Mouse (Mus musculus) heart, embryonic 11.5 days (tissue): Measurements from ENCODE around the gene Dock8. TPM values are rescaled to one million over a fixed set of nuclear protein-coding genes. Genes with fewer than 3 reads are reported as not detected.

Experiments
- polyA plus RNA-seq: library from polyadenylated mRNA; unstranded; fragments of >200 nt; fragmentation: Nextera tagmentation; extraction: Ambion mirVana; gene quantifications from 2 replicates; pipeline ENCODE4 v1.2.1, GENCODE M21; 2014

Dock8 gene
- polyA plus RNA-seq, 1 experiment from 2014 or later, result 4.9 TPM

Other genes starting within 250 kb of the Dock8 start
- 5.3 and 6.3 TPM in 2 replicates for gene Pgm5, start 137.7 kb upstream of the Dock8 start, polyA plus RNA-seq
- 642 and 698 TPM in 2 replicates for gene Gm10053, start 123.8 kb upstream of the Dock8 start, polyA plus RNA-seq
- gene Foxd4, start 98.3 kb upstream of the Dock8 start, polyA plus RNA-seq, result not detected in 2 replicates
- 15.8 and 20.0 TPM in 2 replicates for gene Cbwd1, start 37.9 kb upstream of the Dock8 start, polyA plus RNA-seq
- gene Kank1, start 237.4 kb downstream of the Dock8 start, polyA plus RNA-seq, result 56.6 and 56.8 TPM in 2 replicates